Comparison of ENCODE assay signal across 10 mouse cellular contexts in genomic region chr9:75196335-75196734, GRCm38 (mm10). TPM values are rescaled to one million over a fixed set of nuclear protein-coding genes. Genes with fewer than 3 reads are reported as not detected.
DNase-seq lines count a peak whose midpoint lies in the region; ATAC-seq and TF ChIP-seq lines count a peak whose summit lies in the region.
"Had no signal": no experiment of that assay in that cellular context is flagged by ENCODE, and none has a peak within 500 bp of the region (broad histone marks: within the 10 kb centered on the region; RNA-seq: fewer than 3 reads in every experiment).

No protein-coding gene starts in this region.

- peak; percentile 75 for ATAC-seq in G1E (ENCODE audit: extremely low read depth, insufficient number of reproducible peaks, low FRiP score, poor library complexity, severe bottlenecking)
- peak; percentile 55; the same call in 1 of the 2 replicates for ATAC-seq in liver, postnatal 0 days
- no peak for ATAC-seq in intestine, postnatal 0 days

- 25% methylated on average over 2 of the region's 2 CpGs for WGBS in liver, postnatal 0 days (ENCODE audit: insufficient replicate concordance)
- WGBS in intestine, postnatal 0 days: 53% methylated on average over 2 of the region's 2 CpGs

- no peaks in the 10 kb centered on the region for H3K27me3 ChIP-seq in G1E (ENCODE audit: insufficient read depth, low read length)
- no peaks in the 10 kb centered on the region for H3K27me3 ChIP-seq in liver, postnatal 0 days (ENCODE audit: insufficient read depth, low read length)
- H3K27me3 ChIP-seq in intestine, postnatal 0 days (replicated peaks; ENCODE audit: control insufficient read depth, insufficient read depth, low read length): no peaks in the 10 kb centered on the region

- no peak overlapping the region for H3K4me2 ChIP-seq in liver, postnatal 0 days (ENCODE audit: low read depth, low read length)
- H3K4me2 ChIP-seq in intestine, postnatal 0 days (replicated peaks; ENCODE audit: low read depth): no peak overlapping the region

- no peak for TF ChIP-seq CTCF in G1E (IDR thresholded peaks at IDR 0.05; ENCODE audit: low read depth, low read length)
- TF ChIP-seq CTCF in liver, postnatal 0 days (IDR thresholded peaks at IDR 0.05; ENCODE audit: low read depth): no peak
- TF ChIP-seq CTCF in intestine, postnatal 0 days (IDR thresholded peaks at IDR 0.05; ENCODE audit: low read depth): no peak

- H3K36me3 ChIP-seq in G1E (replicated peaks): peaks cover 25% of the 10 kb centered on the region
- H3K36me3 ChIP-seq in liver, postnatal 0 days (replicated peaks; ENCODE audit: insufficient read depth, low read length): peaks cover 2% of the 10 kb centered on the region; the same call in 1 of the 2 replicates
- H3K36me3 ChIP-seq in intestine, postnatal 0 days (ENCODE audit: control insufficient read depth, insufficient read depth): no peaks in the 10 kb centered on the region

- H3K4me1 ChIP-seq in G1E (ENCODE audit: insufficient read depth, low read depth, low read length): 0 out of 2 replicates have a peak, but pooled peaks cover 3% of the 10 kb centered on the region
- H3K4me1 ChIP-seq in liver, postnatal 0 days (ENCODE audit: insufficient read depth): no peaks in the 10 kb centered on the region
- no peaks in the 10 kb centered on the region for H3K4me1 ChIP-seq in intestine, postnatal 0 days (replicated peaks; ENCODE audit: control insufficient read depth, insufficient read depth, low read length)

- TF ChIP-seq EP300 in liver, postnatal 0 days (IDR thresholded peaks at IDR 0.05; ENCODE audit: low read depth): no peak

- no peaks in the 10 kb centered on the region for H3K9me3 ChIP-seq in G1E (replicated peaks)
- no peaks in the 10 kb centered on the region for H3K9me3 ChIP-seq in liver, postnatal 0 days (ENCODE audit: low read length)
- H3K9me3 ChIP-seq in intestine, postnatal 0 days (ENCODE audit: control insufficient read depth): no peaks in the 10 kb centered on the region

- H3K9ac ChIP-seq in liver, postnatal 0 days (replicated peaks): no peak overlapping the region
- no peak overlapping the region for H3K9ac ChIP-seq in intestine, postnatal 0 days (ENCODE audit: low read depth, low read length)
- H3K9ac ChIP-seq: liver, embryonic 14.5 days had no signal

- no peak overlapping the region for H3K4me3 ChIP-seq in G1E (ENCODE audit: low read depth, low read length)
- H3K4me3 ChIP-seq in liver, postnatal 0 days (ENCODE audit: low read depth, low read length): no peak overlapping the region
- no peak overlapping the region for H3K4me3 ChIP-seq in intestine, postnatal 0 days (ENCODE audit: low read depth, low read length)
- H3K4me3 ChIP-seq: erythroblast, embryonic 14.5 days had no signal

- DNase-seq in layer of hippocampus, adult 11-12 months (ENCODE audit: low spot score): peak; percentile 44
- no peak for DNase-seq in layer of hippocampus, postnatal 25 days (ENCODE audit: extremely low spot score in 1 of 2, low spot score in 1 of 2)
- DNase-seq in G1E (ENCODE audit: low spot score): no peak
- peak; percentile 92 for DNase-seq in brain, adult 2 months (ENCODE audit: low read depth, low spot score)
- no peak for DNase-seq in liver, postnatal 0 days
- no peak for DNase-seq in cerebellum, postnatal 4 days (ENCODE audit: low spot score in 2 of 2)
- DNase-seq in cerebellum, adult 11 months: no peak

- H3K27ac ChIP-seq in liver, postnatal 0 days (ENCODE audit: low read depth): no peak overlapping the region
- H3K27ac ChIP-seq in intestine, postnatal 0 days (ENCODE audit: low read depth, low read length): no peak overlapping the region
- H3K27ac ChIP-seq: liver, embryonic 14.5 days had no signal

RNA-seq across cellular contexts. Expression of gene Myo5c, which starts 35.5 kb away (rescaled TPM):
- under 1 TPM; 0.49 to 0.54 TPM for total RNA-seq in layer of hippocampus, postnatal 25 days (2021)
- total RNA-seq in G1E (2014; fragmentation: Nextera tagmentation): 0.15 TPM in 1 of 2 replicates, not detected in the other
- under 0.01 and 0.22 TPM in 2 replicates for total RNA-seq in G1E (2017)
- polyA plus RNA-seq in G1E (2012): not detected in 2 replicates
- 0.33 and 0.48 TPM in 2 replicates for polyA plus RNA-seq in liver, postnatal 0 days (2015; fragmentation: Nextera tagmentation; extraction: Ambion mirVana)
- polyA plus RNA-seq in intestine, postnatal 0 days (2015; fragmentation: Nextera tagmentation; extraction: Ambion mirVana): 1.5 and 1.9 TPM in 2 replicates
- polyA plus RNA-seq: erythroblast, embryonic 14.5 days had no signal

Comparison
In these comparisons a context has a peak if more than half of its experiments do, and no peak if none do; other contexts are left out.
1. DNase-seq: peak in layer of hippocampus, adult 11-12 months (single experiment) and brain, adult 2 months (single experiment); none in layer of hippocampus, postnatal 25 days (0 of 2), G1E (single experiment), liver, postnatal 0 days (single experiment), cerebellum, postnatal 4 days (0 of 2) and cerebellum, adult 11 months (single experiment).